Mouse (Mus musculus): Measurements from ENCODE around the gene Plxna2.

The Plxna2 gene

DNA sequence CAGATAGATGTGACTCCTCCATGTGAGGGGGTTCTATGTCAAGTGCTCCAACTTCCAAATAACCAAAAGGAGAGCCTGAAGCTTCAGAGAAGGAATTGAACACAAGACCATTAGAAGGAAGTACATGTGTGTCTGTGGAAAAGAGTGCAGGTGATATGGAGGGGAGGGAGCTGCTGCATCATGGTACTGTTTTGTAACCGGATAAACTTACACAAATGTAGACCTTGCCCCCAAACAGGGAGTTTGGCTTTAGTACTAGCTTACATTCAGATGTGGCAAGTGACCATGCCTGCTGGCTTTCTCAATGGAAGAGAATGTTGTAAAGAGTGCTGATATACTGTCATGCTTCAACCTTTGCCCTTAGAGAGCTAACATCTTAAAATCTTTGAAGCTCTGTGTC, 150.8 kb downstream of the Plxna2 start:
- no peak for DNase-seq (ENCODE audit: low spot score in 2 of 2)

DNA sequence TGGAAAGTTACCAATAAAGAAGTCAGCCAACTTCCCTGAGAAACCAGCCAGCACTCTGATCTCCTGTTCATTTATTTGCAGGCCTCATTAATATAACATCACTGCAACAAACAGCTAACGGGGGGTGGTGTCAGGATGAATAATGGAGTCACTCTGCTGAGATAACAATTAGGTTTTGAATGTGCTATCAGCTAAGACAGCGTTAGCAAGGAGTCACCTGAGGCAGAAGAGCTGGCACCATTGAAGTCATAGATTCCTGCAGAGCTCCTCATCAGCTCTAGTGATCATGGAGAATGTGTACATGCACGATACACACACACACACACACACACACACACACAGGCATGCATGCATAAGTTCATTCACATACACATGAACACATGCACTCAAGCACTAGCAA, 154.0 kb downstream of the Plxna2 start:
- no peak for DNase-seq (ENCODE audit: low spot score in 2 of 2)

DNA sequence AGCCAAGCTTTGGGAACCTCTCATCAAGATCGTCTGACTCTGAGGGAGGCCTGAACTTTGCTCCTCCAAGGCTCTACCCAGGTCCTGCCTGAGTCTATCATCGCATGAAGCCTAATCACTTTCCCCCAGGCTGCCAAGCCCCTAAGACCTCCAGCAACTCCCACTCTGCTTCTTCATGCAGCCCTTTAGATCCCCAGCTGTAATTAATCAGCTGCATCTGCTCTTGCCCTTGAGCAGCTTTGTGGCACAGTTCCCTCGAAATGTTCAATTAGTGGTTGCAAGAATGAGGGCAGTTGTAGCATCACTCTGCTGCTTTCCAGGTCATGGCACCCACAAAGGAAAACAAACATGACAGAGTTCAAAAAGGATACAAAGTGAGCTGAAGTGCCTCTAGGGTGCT, 155.9 kb downstream of the Plxna2 start:
- no peak for DNase-seq (ENCODE audit: low spot score in 2 of 2)

DNA sequence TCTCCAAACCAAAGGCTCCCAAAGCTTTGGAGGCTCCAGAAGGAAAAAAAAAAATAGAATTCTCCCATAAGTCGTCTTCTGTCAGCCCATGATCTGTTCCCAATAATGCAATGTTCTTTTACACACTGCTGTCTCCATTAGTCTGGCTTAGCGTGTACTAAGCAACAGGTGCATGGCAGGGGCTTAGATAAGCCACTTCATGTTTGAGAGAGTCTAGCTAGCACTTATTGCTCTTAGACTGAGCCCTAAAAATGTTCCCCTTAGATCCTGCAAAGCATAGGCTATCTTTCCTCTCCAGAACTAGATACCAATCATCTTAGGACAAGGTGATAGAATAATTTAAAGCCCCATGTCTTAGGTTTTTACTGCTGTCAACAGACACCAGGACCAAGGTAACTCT, 156.3 kb downstream of the Plxna2 start:
- no peak for DNase-seq (ENCODE audit: low spot score in 2 of 2)

DNA sequence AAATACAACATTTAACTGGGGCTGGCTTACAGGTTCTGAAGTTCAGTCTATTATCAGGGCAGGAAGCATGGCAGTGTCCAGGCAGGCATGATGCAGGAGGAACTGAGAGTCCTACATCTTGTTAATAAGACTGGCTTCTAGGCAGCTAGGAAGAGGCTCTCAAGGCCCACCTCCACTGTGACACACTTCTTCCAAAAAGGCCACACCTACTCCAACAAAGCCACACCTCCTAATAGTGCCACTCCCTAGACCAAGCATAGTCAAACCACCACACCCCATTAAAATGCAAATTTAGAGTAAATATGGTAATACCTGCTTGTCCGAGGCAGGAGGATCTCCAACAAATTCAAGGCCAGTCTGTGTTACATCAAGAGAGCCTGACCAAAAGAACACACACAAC, 156.7 kb downstream of the Plxna2 start:
- DNase-seq (ENCODE audit: low spot score in 2 of 2) = peak in 1 of 2 experiments; percentile 20

DNA sequence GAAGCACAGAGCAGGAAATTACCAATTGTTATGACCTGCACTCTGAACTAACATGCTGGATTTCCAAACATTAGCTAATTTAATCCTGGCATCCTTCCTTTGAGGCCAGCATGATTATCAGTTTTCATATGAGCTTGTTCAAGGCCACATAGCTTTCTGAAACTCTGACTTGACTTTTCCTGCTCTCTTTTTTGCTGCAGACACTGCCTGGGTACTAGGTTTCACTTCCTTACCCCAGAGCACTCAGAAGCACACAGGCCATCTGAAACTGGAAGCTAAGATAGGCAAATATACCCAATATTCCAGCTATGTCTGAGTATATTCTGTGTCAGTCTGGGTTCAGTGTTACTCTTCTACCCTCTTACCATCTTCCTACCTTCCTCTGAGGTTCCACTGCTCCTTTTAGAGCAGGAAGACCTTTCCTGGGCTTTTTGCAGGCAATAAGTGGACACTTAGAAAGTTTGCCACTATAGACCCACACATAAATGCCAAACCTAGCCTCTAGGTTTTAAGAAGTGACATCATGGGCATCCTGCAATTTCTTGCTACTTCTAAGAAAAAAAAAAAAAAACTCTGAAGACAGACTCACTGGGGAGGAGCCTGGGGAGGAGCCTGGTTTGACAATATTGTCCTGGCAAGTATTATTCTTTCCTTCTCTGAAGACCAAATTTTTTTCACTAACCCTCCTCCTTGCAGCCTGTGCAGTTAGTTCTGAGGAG, 157.8 kb downstream of the Plxna2 start:
- no peak for DNase-seq (ENCODE audit: low spot score in 2 of 2)

DNA sequence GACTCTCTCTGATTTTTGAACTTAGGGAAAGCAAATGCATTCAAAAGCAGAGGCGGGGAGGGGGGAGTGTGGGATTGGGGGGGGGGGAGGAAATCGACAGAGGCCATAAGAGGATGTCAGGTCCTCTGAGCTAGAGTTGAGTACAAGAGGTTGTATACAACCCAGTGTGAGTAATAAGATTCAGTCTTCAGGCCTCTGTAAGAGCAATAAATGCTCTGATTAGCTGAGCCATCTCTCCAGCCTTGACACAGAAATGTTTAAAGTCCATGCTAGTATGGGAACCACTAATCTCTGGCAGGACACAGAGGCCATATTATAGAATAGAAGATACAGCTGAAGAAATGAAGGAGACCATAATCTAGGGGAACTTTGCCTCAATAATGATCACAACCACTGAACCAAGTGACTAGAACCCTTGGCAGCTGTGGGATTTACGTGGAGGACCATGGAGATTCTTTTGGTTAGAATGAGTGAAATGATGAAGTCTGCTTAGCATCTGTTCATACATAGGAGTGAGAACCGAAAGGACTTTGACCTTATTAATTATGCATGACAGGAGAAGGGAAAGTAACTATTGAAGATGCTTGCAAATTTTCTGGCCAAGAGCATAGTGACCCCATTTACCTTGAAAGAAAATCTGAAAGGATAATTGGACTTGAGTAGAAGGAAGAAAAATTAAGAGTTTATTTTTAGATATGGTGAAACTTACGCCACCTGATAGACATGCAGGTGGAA, 158.7 kb downstream of the Plxna2 start:
- DNase-seq (ENCODE audit: low spot score in 2 of 2) = no peak

DNA sequence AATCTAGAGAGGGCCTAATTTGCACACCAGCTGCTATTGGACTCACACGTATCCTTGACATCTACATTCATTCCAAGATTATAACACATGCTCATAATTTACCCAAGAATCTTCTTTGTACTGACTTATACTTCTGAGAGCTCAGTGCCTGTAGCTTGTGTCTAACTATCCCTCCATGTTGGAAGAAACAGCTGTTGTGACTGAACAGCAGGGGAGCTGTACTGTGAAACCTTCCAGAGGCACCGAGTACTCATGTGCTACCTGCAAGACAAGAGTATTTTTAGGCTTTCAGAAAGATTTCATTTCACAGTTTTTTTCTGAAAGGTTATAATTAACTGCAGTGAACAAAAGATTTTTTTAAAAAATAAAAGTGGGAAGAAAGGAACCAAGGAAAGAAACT, 159.6 kb downstream of the Plxna2 start:
- no peak for DNase-seq (ENCODE audit: low spot score in 2 of 2)

DNA sequence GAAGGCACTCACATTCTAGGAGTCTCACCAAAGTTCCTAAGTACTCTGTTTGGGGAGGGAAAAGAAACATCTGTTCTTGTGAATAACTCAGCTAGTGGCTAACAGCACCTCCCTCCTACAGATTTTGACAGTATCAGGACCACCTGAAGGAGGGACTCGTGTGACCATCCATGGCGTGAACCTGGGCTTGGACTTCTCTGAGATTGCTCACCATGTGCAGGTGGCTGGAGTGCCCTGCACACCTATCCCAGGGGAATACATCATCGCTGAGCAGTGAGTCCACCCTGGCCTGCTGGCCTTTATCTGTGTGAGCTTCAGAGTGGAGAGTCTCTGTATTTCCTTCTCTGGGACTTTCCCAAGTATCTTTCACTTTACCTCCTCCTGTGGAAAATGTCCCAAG, 162.4 kb downstream of the Plxna2 start:
- DNase-seq (ENCODE audit: low spot score in 2 of 2) = no peak

DNA sequence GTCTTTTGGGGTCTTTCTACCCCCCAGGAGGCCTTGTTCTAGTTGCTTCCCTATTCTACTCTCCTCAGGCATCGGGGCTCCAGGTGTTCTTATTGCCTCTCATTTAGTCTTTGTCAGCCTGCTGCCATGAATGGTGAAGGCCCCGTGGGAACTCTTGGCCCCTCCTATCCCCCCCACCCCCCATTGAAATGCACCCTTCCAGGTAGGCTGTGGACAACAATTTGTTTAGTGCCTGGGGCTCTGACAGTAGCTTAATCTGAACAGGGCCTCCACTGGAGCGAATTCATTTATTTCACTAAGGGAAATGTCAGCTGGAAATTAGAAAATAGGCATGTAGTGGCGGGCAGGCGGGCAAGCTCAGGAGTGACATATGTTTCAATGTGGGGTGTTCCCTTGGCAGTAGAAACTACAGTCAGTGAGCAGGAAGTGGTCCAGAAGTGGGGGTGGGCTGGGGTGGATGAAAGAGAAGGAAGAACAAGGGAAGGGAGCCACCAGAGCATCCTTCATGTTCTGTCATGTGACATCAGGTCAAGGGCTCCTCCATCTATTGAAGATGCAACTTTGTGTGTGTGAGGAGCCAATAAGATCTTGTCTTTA, 162.9 kb downstream of the Plxna2 start:
- DNase-seq (ENCODE audit: low spot score in 2 of 2) = no peak

DNA sequence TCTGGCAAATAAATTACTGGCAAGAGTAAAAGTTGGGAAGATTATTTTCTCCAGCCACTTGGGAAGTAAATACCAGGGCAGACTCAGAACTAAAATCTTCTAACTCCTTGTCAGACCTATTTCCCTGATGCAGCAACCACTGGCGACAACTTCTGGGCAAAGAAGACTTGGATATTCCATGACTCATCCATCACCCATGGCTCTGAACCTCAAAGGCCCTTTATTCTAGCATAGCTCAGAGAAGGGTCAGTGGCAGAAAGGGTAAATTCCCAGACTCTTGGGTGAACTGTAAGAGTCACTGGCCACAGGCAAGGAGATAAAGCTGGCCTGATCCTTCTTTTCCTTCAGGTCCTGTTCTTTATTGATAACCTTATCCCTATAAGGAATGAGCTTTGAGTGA, 163.5 kb downstream of the Plxna2 start:
- no peak for DNase-seq (ENCODE audit: low spot score in 2 of 2)

DNA sequence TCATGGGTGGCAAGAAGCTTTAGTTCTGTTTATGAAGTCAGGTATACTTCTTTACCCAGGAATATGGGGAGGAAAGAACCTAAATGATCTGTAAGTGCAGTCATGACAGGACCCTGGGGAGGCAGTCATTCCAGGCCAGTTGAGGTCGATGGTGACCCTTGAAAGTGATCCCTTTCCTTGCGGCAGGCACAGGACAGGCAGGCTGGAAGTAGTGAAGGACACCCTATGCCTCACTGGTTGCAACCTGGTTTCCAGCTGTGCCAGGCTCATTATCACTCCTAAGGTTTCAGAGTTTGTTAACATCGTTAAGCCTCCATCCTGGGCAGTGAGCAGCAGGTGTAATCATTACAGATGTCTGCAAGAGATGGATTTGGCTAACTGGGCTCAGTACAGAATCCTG, 164.3 kb downstream of the Plxna2 start:
- no peak for DNase-seq (ENCODE audit: low spot score in 2 of 2)

DNA sequence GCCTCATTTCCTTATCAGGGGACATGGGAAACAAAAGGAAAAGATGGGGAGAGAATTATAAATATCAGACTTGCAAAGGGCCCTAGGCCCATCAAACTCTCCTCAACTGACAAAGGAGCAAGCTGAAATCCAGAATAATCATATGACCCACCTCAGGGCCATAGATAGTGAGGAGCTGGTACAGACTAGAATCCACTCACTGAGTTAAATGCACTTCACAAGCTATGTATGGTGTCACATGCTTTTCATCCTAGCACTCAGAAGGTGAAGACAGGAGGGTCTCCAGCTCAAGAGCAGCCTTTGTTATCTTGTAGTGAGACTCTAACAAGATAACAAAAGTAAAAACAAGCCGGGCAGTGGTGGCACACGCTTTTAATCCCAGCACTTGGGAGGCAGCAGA, 169.6 kb downstream of the Plxna2 start:
- no peak for DNase-seq (ENCODE audit: low spot score in 2 of 2)

DNA sequence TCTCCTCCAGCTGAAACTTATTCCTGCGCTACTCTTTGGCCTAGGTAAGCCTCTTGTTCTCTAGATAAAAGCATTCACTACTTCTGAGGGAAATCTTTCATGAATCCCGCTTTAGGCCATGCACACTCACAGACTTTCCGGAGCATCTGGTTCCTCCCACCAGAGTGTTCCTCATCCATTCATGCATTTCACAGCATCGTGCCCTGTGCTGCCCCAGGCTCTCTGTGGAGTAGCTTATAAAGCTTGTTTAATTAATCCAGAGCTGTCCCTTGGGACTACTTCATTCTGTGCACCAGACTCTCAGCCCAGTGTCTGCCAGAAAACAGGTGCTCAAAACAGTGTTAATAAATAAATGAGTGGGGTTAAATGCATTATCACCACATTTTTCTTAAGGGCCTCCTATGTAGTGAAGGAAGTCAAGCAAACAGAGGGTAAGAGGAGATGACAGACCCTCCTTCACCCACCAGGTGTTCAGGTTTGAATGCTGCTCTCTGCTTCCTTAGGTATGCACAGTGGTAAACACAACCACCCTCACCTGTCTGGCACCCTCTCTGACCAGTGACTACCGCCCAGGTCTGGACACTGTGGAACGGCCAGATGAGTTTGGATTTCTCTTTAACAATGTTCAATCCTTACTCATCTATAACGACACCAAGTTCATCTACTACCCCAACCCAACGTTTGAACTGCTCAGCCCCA, 175.4 kb downstream of the Plxna2 start:
- no peak for DNase-seq (ENCODE audit: low spot score in 2 of 2)

DNA sequence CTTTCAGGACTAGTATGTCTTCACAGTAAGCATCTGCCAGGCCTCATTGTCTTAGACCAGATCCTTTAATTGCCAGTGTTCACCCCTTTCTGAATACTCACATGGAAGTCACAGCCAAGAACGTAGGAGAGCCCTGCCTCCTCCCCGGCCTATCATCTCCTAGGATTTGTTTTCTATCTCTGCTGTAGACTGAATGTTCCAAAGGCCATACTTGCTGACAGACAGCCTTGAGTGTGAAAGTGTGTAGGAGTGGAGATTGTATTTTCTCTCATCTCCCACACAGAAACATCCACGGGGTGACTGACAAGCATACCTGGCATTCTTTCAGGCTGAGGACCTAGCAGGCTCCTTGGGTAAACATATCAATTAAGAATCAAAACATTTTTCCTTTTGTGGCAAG, 177.3 kb downstream of the Plxna2 start:
- DNase-seq (ENCODE audit: low spot score in 2 of 2) = no peak

DNA sequence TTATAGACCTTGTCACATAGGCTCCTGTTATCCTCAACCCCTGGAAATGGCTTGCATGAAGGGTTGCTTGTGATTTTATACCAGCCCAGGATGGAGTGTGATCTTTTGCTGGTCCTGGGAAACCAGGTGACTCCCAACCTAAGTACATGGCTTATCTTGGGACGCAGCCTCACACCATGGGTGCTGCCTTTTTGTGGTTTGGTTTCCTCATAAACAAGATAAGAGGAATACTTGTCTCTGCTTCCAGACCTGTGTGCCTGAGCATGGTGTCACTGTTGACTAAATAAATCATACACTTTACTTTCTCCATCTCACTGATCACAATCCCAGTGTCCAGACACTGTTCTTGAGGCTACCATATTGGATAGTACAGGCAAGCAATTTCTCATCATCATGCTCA, 179.8 kb downstream of the Plxna2 start:
- no peak for DNase-seq (ENCODE audit: low spot score in 2 of 2)

DNA sequence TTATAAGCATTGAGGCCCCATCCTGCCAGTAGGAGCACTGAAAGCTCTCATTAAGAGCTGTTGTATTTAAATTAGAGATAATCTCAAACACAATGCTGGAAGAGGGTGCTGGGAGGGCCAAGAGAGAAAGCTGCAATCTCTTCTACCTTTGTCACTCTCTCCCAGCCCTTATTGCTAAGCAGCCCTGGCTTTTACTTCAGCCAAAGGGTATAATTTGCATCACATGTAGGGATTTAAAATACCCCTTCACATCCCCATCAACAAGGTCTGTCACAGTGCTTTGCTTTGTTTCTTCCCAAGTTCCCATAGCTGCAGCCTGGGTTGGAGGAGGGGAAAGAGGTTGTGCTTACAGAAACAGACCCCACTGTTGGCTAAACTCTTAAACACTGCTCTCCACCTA, 180.5 kb downstream of the Plxna2 start:
- no peak for DNase-seq (ENCODE audit: low spot score in 2 of 2)

DNA sequence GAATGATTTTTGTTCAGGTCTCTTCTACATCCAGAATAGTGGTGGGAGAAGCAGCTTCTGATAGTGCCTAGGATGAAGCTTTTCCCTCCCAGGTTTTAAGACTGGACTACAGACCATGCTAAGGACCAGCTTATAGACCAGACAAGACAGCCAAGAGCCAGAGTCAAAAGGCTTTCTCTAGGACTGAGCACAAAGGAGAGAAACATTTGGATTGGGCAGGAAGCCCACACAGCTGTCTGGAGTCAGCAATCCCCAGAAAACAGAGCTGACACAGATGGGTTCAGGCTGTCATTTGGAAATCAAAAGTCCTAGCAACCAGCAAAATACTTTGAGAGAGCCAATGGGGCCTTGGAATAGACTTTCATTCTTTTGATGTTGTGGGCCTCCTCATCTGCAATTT, 190.2 kb downstream of the Plxna2 start:
- no peak for DNase-seq (ENCODE audit: low spot score in 2 of 2)

DNA sequence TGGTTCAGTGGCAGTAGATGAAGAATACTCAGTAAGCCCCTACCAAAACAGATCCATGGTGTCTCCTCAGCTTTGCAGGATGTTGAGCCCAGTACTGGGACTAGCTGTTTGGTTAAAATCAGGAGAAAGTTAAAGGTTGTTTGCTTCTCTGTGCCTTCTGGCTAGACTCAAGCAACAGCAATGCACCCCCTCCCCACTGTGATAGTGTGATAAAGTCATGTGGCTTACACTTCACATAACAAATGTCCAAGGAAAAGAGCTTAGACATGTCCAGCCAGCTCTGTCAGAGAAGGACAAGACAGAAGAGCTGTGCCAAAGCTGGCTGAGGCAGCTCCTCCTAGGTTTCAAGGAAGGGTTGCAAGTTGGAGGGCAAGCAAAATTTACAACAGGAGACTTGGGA, 190.7 kb downstream of the Plxna2 start:
- DNase-seq (ENCODE audit: low spot score in 2 of 2) = no peak

DNA sequence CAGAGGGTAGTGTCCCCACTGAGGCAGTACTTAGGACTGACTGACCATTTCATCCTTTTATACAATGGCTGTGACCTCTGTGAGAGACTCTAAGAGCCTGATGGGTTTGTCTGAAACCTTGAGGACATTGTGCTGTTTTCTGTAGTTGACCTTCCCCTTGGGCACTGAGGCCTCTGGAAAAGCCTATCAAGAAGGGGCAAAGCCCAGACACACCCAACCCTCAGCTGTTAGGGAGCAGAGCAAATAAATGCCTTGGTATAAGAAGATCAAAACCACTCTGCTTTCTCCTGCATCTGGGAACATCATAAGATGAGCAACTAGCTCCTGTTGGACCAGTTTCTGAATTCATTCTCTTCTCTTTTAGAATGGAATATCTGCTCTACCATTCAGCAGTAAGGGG, 191.6 kb downstream of the Plxna2 start:
- no peak for DNase-seq (ENCODE audit: low spot score in 2 of 2)

DNA sequence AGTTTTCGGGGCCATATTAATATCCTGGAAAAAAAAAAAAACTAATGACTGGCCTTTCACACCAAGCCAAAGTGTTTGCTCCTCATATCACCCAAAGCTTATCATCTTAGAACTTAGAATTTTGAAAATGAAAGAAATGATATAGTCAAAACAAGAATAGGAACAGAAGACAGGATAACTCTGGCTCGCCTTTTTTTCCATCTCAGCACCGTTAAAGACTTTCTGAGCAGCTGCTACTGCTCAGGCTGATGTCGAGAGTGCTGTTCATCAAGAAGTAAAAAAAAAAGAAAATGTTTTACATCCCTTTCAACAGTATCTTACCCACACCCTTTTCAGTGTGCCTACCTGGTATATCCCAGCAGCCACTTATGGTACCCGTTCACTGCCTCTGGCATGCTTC, 196.2 kb downstream of the Plxna2 start:
- DNase-seq (ENCODE audit: low spot score in 2 of 2) = no peak

DNA sequence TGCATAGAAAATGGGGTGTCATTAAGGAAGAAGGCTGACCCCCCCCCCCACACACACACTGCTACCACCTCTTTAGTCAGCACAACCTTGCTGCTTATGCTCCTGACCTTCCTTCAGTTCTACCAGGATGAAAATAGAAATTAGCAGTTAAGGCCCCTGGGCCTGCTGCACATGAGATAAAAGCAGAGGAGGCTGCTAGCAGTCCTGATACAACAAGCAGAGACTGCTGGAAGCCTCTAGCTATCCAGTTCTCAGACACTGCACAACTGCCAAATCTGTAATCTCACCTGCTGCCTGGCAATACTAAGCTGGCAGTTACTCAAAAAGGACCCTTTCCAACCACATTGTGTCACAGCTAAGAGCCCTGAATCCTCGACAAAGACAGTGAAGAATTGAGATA, 197.5 kb downstream of the Plxna2 start:
- peak in 1 of 2 experiments; percentile 22 for DNase-seq (ENCODE audit: low spot score in 2 of 2)

DNA sequence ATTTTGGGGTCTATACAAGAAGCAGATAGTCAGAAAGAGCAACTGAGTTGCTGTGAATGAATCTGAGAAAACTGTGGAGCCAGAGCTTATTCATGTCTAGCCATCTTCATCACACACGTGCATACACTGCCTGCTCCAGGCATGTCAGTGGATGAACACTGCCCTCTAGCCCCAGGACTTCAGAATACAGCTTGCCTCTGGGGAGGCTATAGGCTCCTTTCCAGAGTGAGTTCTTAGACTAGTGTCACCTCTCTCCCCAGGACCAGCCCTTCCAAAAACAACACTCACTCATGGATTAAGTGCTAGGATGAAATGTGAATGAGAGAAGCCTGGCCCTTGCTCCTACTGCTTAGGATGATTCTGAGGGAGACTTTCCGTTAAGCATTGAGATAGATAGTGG, 198.9 kb downstream of the Plxna2 start:
- peak; percentile 69 to 80 for DNase-seq (ENCODE audit: low spot score in 2 of 2)

Measured in spleen, postnatal 4 days (tissue).